Mouse (Mus musculus) CH12.LX (cell line): ENCODE measurements around the gene Ctnna2. TPM values are rescaled to one million over a fixed set of nuclear protein-coding genes. Genes with fewer than 3 reads are reported as not detected.

Source experiments
- DNase-seq: peaks from one replicate; pipeline ENCODE4 v3.0.0-alpha.2; 2013; ENCODE audit errors: extremely low read depth
- H3K27ac ChIP-seq: 2 replicates; pipeline ENCODE4 v1.5.1; 2012; ENCODE audit warnings: low read depth, mild to moderate bottlenecking, control low read depth, moderate library complexity; ENCODE audit not compliant: insufficient read depth
- H3K27me3 ChIP-seq: replicated peaks from 2 replicates; pipeline ENCODE3; 2012; ENCODE audit warnings: inconsistent platforms
- H3K36me3 ChIP-seq, 2 experiments: replicated peaks in 1 of 2; 2 replicates each; pipeline versions ENCODE3 to v1.6.1; 2012; ENCODE audit warnings: inconsistent platforms in 1 of 2, low read length in 1 of 2, mild to moderate bottlenecking in 1 of 2, mixed read lengths in 1 of 2, moderate library complexity in 1 of 2; ENCODE audit not compliant: control insufficient read depth in 1 of 2, insufficient read depth in 1 of 2
- H3K4me1 ChIP-seq, 2 experiments: 2 replicates each; pipeline ENCODE4 v1.6.1; 2012; ENCODE audit warnings: inconsistent platforms in 1 of 2, moderate library complexity in 1 of 2; ENCODE audit not compliant: insufficient read depth in 2 of 2, control insufficient read depth in 1 of 2
- H3K4me2 ChIP-seq: 2 replicates; pipeline ENCODE4 v1.6.1; 2012; ENCODE audit warnings: low read depth, mild to moderate bottlenecking, control low read depth; ENCODE audit not compliant: poor library complexity, insufficient read depth, severe bottlenecking
- H3K4me3 ChIP-seq, 3 experiments: fragments of 150-350 bp in 1 of 3; sonication (generic) in 1 of 3; replicated peaks in 1 of 3; 2 replicates each; pipeline versions ENCODE3 to v1.5.1; 2011 to 2012; ENCODE audit warnings: low read depth in 2 of 3, low read length in 2 of 3, mild to moderate bottlenecking in 2 of 3, moderate library complexity in 2 of 3, control low read depth in 1 of 3, improper control_type of control experiment in 1 of 3, inconsistent platforms in 1 of 3, mixed read lengths in 1 of 3; ENCODE audit not compliant: poor library complexity in 1 of 3
- H3K79me2 ChIP-seq: replicated peaks from 2 replicates; pipeline ENCODE4 v1.6.1; 2012; ENCODE audit warnings: mild to moderate bottlenecking, moderate library complexity; ENCODE audit not compliant: control insufficient read depth, poor library complexity, insufficient read depth, severe bottlenecking; ENCODE audit errors: extremely low read depth
- H3K9ac ChIP-seq: 2 replicates; pipeline ENCODE4 v1.6.1; 2012; ENCODE audit warnings: low read depth, mild to moderate bottlenecking, control low read depth, moderate library complexity; ENCODE audit not compliant: insufficient read depth
- H3K9me3 ChIP-seq: replicated peaks from 2 replicates; pipeline ENCODE3; 2012; ENCODE audit warnings: low read length, inconsistent platforms, mixed read lengths
- CHD1 ChIP-seq: IDR thresholded peaks from 2 replicates; pipeline ENCODE4 v1.6.1; 2012; ENCODE audit warnings: low read depth, low read length, improper control_type of control experiment, inconsistent platforms
- ELF1 ChIP-seq: IDR thresholded peaks from 2 replicates; pipeline ENCODE4 v1.6.1; 2014; ENCODE audit warnings: low read depth, mild to moderate bottlenecking, inconsistent platforms, low read length, improper control_type of control experiment
- EP300 ChIP-seq: IDR thresholded peaks from 2 replicates; pipeline ENCODE4 v1.6.1; 2011; ENCODE audit warnings: low read length, improper control_type of control experiment
- GABPA ChIP-seq: IDR thresholded peaks from 2 replicates; pipeline ENCODE4 v1.6.1; 2012; ENCODE audit warnings: low read depth, low read length, improper control_type of control experiment, inconsistent platforms; ENCODE audit not compliant: insufficient replicate concordance
- HCFC1 ChIP-seq: IDR thresholded peaks from 2 replicates; pipeline ENCODE4 v1.6.1; 2012; ENCODE audit warnings: low read depth, mild to moderate bottlenecking, inconsistent platforms, low read length, improper control_type of control experiment
- IRF4 ChIP-seq: IDR thresholded peaks from 2 replicates; pipeline ENCODE4 v1.6.1; 2014; ENCODE audit warnings: low read depth, mild to moderate bottlenecking, inconsistent platforms, low read length, improper control_type of control experiment
- JUND ChIP-seq: conservative IDR thresholded peaks from 2 replicates; pipeline ENCODE4 v1.6.1; 2011; ENCODE audit warnings: low read depth, low read length, improper control_type of control experiment
- MAX ChIP-seq: IDR thresholded peaks from 2 replicates; pipeline ENCODE4 v1.6.1; 2011; ENCODE audit warnings: low read length, improper control_type of control experiment
- MEF2A ChIP-seq: IDR thresholded peaks from 2 replicates; pipeline ENCODE4 v1.6.1; 2014; ENCODE audit warnings: low read depth, mild to moderate bottlenecking, inconsistent platforms, low read length, improper control_type of control experiment, borderline replicate concordance
- MXI1 ChIP-seq: IDR thresholded peaks from 2 replicates; pipeline ENCODE4 v1.6.1; 2011; ENCODE audit warnings: mild to moderate bottlenecking, low read depth, low read length, improper control_type of control experiment
- MYC ChIP-seq: IDR thresholded peaks from 2 replicates; pipeline ENCODE4 v1.6.1; 2011; ENCODE audit warnings: low read depth, mild to moderate bottlenecking, improper control_type of control experiment, low read length
- NRF1 ChIP-seq: IDR thresholded peaks from 2 replicates; pipeline ENCODE4 v1.6.1; 2014; ENCODE audit warnings: low read depth, mild to moderate bottlenecking, inconsistent platforms, low read length, improper control_type of control experiment, moderate library complexity
- RCOR1 ChIP-seq: conservative IDR thresholded peaks from 2 replicates; pipeline ENCODE4 v1.6.1; 2012; ENCODE audit warnings: low read depth, mild to moderate bottlenecking, inconsistent platforms, low read length, improper control_type of control experiment
- UBTF ChIP-seq: IDR thresholded peaks from 2 replicates; pipeline ENCODE4 v1.6.1; 2012; ENCODE audit warnings: low read depth, mild to moderate bottlenecking, inconsistent platforms, low read length, improper control_type of control experiment, moderate library complexity
- USF1 ChIP-seq: IDR thresholded peaks from 2 replicates; pipeline ENCODE4 v1.6.1; 2014; ENCODE audit warnings: low read depth, mild to moderate bottlenecking, inconsistent platforms, low read length, improper control_type of control experiment
- ZMIZ1 ChIP-seq: IDR thresholded peaks from 2 replicates; pipeline ENCODE4 v1.6.1; 2012; ENCODE audit warnings: low read depth, mild to moderate bottlenecking, inconsistent platforms, low read length, improper control_type of control experiment
- dilution Hi-C: fragments of 300-500 bp; cut with MboI; formaldehyde crosslinking; loops from 2 replicates; pipeline ENCODE4 v1.14.3; 2020; ENCODE audit warnings: low sequenced_read_pairs; ENCODE audit not compliant: extremely low pct_unique_long_range_greater_than_20kb, extremely low pct_ligation_motif_present
- in situ Hi-C: fragments of 300-500 bp; cut with MboI; formaldehyde crosslinking; loops from 3 replicates; pipeline ENCODE4 v1.14.3; 2019; ENCODE audit warnings: low sequenced_read_pairs, low pct_ligation_motif_present, low pct_unique_long_range_greater_than_20kb, mixed read lengths
- polyA plus RNA-seq: library from polyadenylated mRNA; unstranded; fragments of >175 nt; gene quantifications from 2 replicates; pipeline ENCODE4 v1.2.1, GENCODE M21; 2012; ENCODE audit warnings: low read depth; ENCODE audit not compliant: insufficient read length
- total RNA-seq, 2 experiments: library from RNA; depleted of rRNA; stranded (reverse); fragments of 300-350 nt in 1 of 2; fragments of >200 nt in 1 of 2; gene quantifications; 2 replicates each; pipeline ENCODE4 v1.2.3; 2012 to 2014

The Ctnna2 gene
- total and polyA plus RNA-seq, 3 experiments, result not detected

- H3K9me3 ChIP-seq, result peaks cover 48% of the 10 kb centered on the region
- no peaks in the 10 kb centered on the region for H3K79me2 ChIP-seq
- H3K36me3 ChIP-seq, result no peaks in the 10 kb centered on the region
- no peak overlapping the region for H3K4me3 ChIP-seq
- no peak overlapping the region for H3K4me2 ChIP-seq
- dilution Hi-C loops (no loop called here), in situ Hi-C loops (no loop called here)
- H3K27me3 ChIP-seq, result no peaks in the 10 kb centered on the region
- no peak overlapping the region for H3K27ac ChIP-seq
- DNase-seq, result no peak
- no peak for TF ChIP-seq JUND
- TF ChIP-seq IRF4, result no peak
- no peak for TF ChIP-seq EP300
- no peak for TF ChIP-seq GABPA
- TF ChIP-seq MEF2A, result no peak
- TF ChIP-seq HCFC1, result no peak
- TF ChIP-seq NRF1, result no peak
- no peak for TF ChIP-seq RCOR1
- no peak for TF ChIP-seq ELF1
- no peak for TF ChIP-seq MAX
- H3K9ac ChIP-seq, result no peak overlapping the region
- H3K4me1 ChIP-seq, result no peaks in the 10 kb centered on the region
Observed at GRCm38 (mm10) chr6:77527636-77528035, 451.9 kb downstream of the Ctnna2 start.

DNA sequence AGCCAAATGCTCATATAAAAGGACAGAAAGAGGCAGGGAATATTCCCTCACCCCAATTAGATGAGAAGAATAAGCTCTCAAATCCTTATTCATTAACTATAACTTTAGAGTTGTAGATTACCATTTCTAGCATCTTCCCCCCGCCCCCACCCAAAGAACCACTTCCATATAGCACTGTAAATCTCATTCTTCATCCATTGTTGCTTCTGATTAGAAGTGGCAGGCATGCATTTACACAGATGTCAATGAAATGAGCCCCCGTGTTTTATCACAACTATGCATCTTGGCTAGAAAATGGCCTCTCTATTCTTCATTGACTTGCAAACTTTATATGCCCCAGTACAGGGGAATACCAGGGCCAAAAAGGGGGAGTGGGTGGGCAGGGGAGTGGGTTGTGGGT lies 457.7 kb downstream of the Ctnna2 start:
- no peak overlapping the region for H3K4me2 ChIP-seq
- DNase-seq, result no peak
- no peak overlapping the region for H3K27ac ChIP-seq
- peaks cover 43% of the 10 kb centered on the region for H3K9me3 ChIP-seq
- no peaks in the 10 kb centered on the region for H3K4me1 ChIP-seq
- dilution Hi-C loops (no loop called here), in situ Hi-C loops (no loop called here)
- H3K79me2 ChIP-seq, result no peaks in the 10 kb centered on the region
- no peak overlapping the region for H3K4me3 ChIP-seq
- no peaks in the 10 kb centered on the region for H3K27me3 ChIP-seq
- no peaks in the 10 kb centered on the region for H3K36me3 ChIP-seq
- H3K9ac ChIP-seq, result no peak overlapping the region
- no peak for TF ChIP-seq ZMIZ1
- no peak for TF ChIP-seq UBTF
- no peak for TF ChIP-seq RCOR1
- TF ChIP-seq MXI1, result no peak
- no peak for TF ChIP-seq USF1
- no peak for TF ChIP-seq ELF1
- TF ChIP-seq HCFC1, result no peak

GRCm38 (mm10) chr6:77516515-77516914 lies 463.0 kb downstream of the Ctnna2 start:
- Histone ChIP-seq H3K36me3 (no peaks in the 10 kb centered on the region), H3K4me2 (no peak overlapping the region), H3K27ac (no peak overlapping the region), H3K27me3 (no peaks in the 10 kb centered on the region), H3K4me1 (no peaks in the 10 kb centered on the region), H3K9ac (no peak overlapping the region), H3K4me3 (no peak overlapping the region), H3K79me2 (no peaks in the 10 kb centered on the region)
- in situ Hi-C loops, result no loop called here
- dilution Hi-C loops, result no loop called here
- no peak for DNase-seq
- TF ChIP-seq JUND, result no peak
- TF ChIP-seq MYC, result no peak
- no peak for TF ChIP-seq CHD1
- TF ChIP-seq, all 38 proteins: peak for 0
- peaks cover 57% of the 10 kb centered on the region for H3K9me3 ChIP-seq
